Mouse (Mus musculus) right cerebral cortex, postnatal 10 days (tissue): ENCODE measurements around the gene Asxl1.
A peak's percentile ranks its signal among the peaks of the same experiment; 100 is the strongest.

Experiments used
- DNase-seq, 2 experiments: peaks; one replicate each; pipeline ENCODE4 v3.0.0; 2021; ENCODE audit warnings: low spot score in 2 of 2

Asxl1 gene

GRCm38 (mm10) chr2:153411557-153411956 is 65.9 kb downstream of the Asxl1 start:
- DNase-seq = no peak

GRCm38 (mm10) chr2:153412563-153412962 is 66.9 kb downstream of the Asxl1 start:
- DNase-seq = no peak

GRCm38 (mm10) chr2:153414607-153415006 is 69.0 kb downstream of the Asxl1 start:
- DNase-seq = peak in 1 of 2 experiments; percentile 51

- no peak for DNase-seq
Measured at GRCm38 (mm10) chr2:153417841-153418240, 72.2 kb downstream of the Asxl1 start.

GRCm38 (mm10) chr2:153418381-153418780 is 72.8 kb downstream of the Asxl1 start:
- no peak for DNase-seq

GRCm38 (mm10) chr2:153421233-153421632 is 75.6 kb downstream of the Asxl1 start:
- DNase-seq = no peak

- peak; percentile 79 to 86 for DNase-seq
Measured at GRCm38 (mm10) chr2:153422051-153422450, 76.4 kb downstream of the Asxl1 start.

GRCm38 (mm10) chr2:153423113-153423512 is 77.5 kb downstream of the Asxl1 start:
- DNase-seq = no peak

GRCm38 (mm10) chr2:153424557-153424956 is 78.9 kb downstream of the Asxl1 start:
- DNase-seq = no peak

GRCm38 (mm10) chr2:153425124-153425844 is 79.7 kb downstream of the Asxl1 start:
- no peak for DNase-seq

- DNase-seq = peak; percentile 74 to 80
Measured at GRCm38 (mm10) chr2:153425998-153426670, 80.5 kb downstream of the Asxl1 start.

- no peak for DNase-seq
Measured at GRCm38 (mm10) chr2:153426931-153427330, 81.3 kb downstream of the Asxl1 start.

- no peak for DNase-seq
Measured at GRCm38 (mm10) chr2:153428485-153428884, 82.9 kb downstream of the Asxl1 start.

- no peak for DNase-seq
Measured at GRCm38 (mm10) chr2:153430571-153430970, 84.9 kb downstream of the Asxl1 start.

GRCm38 (mm10) chr2:153432492-153432891 is 86.9 kb downstream of the Asxl1 start:
- DNase-seq = no peak

GRCm38 (mm10) chr2:153433859-153434258 is 88.2 kb downstream of the Asxl1 start:
- DNase-seq = no peak

- no peak for DNase-seq
Measured at GRCm38 (mm10) chr2:153434880-153435831, 89.5 kb downstream of the Asxl1 start.

GRCm38 (mm10) chr2:153436641-153437305 is 91.1 kb downstream of the Asxl1 start:
- DNase-seq = no peak

- no peak for DNase-seq
Measured at GRCm38 (mm10) chr2:153437306-153437659, 91.7 kb downstream of the Asxl1 start.

- DNase-seq = no peak
Measured at GRCm38 (mm10) chr2:153440755-153441154, 95.1 kb downstream of the Asxl1 start.

GRCm38 (mm10) chr2:153441228-153441627 is 95.6 kb downstream of the Asxl1 start:
- DNase-seq = no peak

GRCm38 (mm10) chr2:153442720-153443119 is 97.1 kb downstream of the Asxl1 start:
- DNase-seq = no peak
